Mouse (Mus musculus) monocyte, adult 5-6 weeks (primary cell): Measurements from ENCODE around the gene Rpa1. TPM values are rescaled to one million over a fixed set of nuclear protein-coding genes. Genes with fewer than 3 reads are reported as not detected.

Source experiments
- ATAC-seq: fragments of 153-309, 156-312 bp; replicated peaks from 2 replicates; pipeline ENCODE4 v1.8.0; 2017; ENCODE audit warnings: mild to moderate bottlenecking; ENCODE audit not compliant: low TSS enrichment, insufficient number of reproducible peaks, severe bottlenecking, poor library complexity, low FRiP score
- total RNA-seq: library from RNA; stranded (forward); fragments of 200-1000, 200-491, 200-594 nt; gene quantifications from 3 replicates; pipeline ENCODE4 v1.2.3, GENCODE M21; 2017

The Rpa1 gene
- total RNA-seq, 1 experiment from 2014 or later: 85.0 TPM

DNA sequence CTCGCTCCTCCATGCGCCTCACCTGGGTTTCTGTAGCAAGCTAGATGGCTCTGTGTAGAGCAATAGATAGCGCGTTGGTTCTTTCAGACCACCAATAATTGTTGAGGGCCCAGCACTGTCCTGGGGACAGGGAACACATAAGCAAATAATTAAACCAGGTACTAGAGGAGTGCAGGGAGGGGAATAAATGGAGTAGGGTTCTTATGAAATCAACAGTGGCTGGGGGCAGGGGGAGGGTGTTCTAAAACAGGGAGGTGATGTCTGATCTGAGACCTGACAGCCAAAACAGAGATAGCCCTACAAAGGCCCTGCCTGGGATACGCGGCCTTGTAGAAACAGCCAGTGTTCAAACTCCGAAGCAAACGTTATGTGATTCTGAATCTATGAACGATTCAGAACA, 98.5 kb downstream of the Rpa1 start:
- ATAC-seq: no peak

Other genes with a start within 250 kb of the Rpa1 start
- gene Hic1, start 178.8 kb downstream of the Rpa1 start, total RNA-seq: 0.11 to 0.95 TPM (median 0.78 TPM) in 3 replicates
- 8.5 to 15.8 TPM (median 9.5 TPM) in 3 replicates for gene Ovca2, start 169.5 kb downstream of the Rpa1 start, total RNA-seq
- gene Dph1, start 157.1 kb downstream of the Rpa1 start, total RNA-seq: 3.0 to 22.9 TPM (median 3.2 TPM) in 3 replicates
- gene Rtn4rl1, start 154.5 kb downstream of the Rpa1 start, total RNA-seq: 1.5 to 3.6 TPM (median 2.2 TPM) in 3 replicates
- gene Smyd4, start 109 bp upstream of the Rpa1 start, total RNA-seq: 11.4 to 20.4 TPM (median 12.6 TPM) in 3 replicates
- gene Serpinf1, start 74.4 kb upstream of the Rpa1 start, total RNA-seq: not detected in 3 replicates
- gene Serpinf2, start 91.3 kb upstream of the Rpa1 start, total RNA-seq: 0.19 TPM in 1 of 3 replicates, not detected in the others
- 15.9 to 17.9 TPM (median 16.5 TPM) in 3 replicates for gene Wdr81, start 106.4 kb upstream of the Rpa1 start, total RNA-seq
- 1.0 to 8.1 TPM (median 1.3 TPM) in 3 replicates for gene Tlcd2, start 113.4 kb upstream of the Rpa1 start, total RNA-seq
- 65.5 to 114 TPM (median 72.0 TPM) in 3 replicates for gene Prpf8, start 138.5 kb upstream of the Rpa1 start, total RNA-seq
- gene Rilp, start 161.8 kb upstream of the Rpa1 start, total RNA-seq: 3.7 to 7.0 TPM (median 4.9 TPM) in 3 replicates
- 1.6 TPM in 2 of 3 replicates, not detected in the other for gene Scarf1, start 165.2 kb upstream of the Rpa1 start, total RNA-seq
- gene Slc43a2, start 183.4 kb upstream of the Rpa1 start, total RNA-seq: 33.3 to 44.2 TPM (median 36.6 TPM) in 3 replicates
- 113 to 174 TPM (median 147 TPM) in 3 replicates for gene Pitpna, start 239.8 kb upstream of the Rpa1 start, total RNA-seq